Mouse (Mus musculus) gastrocnemius, adult 18-20 months (tissue): ENCODE measurements at regions not wholly inside any gene's neighbourhood (a gene's known extent, or its start where the extent isn't known, plus 50 kb on each side); places are given as distances from the start of the nearest gene placed in this dataset.

Source experiments
- DNase-seq: peaks from one replicate; pipeline ENCODE4 v3.0.0; 2021; ENCODE audit warnings: low spot score

- no peak for DNase-seq
Measured at GRCm38 (mm10) chr7:68444426-68445095, 170.9 kb downstream of the Fam169b start.

GRCm38 (mm10) chr7:68440661-68441150 lies 167.1 kb downstream of the Fam169b start:
- no peak for DNase-seq

GRCm38 (mm10) chr7:68428946-68429345 lies 155.3 kb downstream of the Fam169b start:
- no peak for DNase-seq

GRCm38 (mm10) chr7:68415890-68416289 lies 142.3 kb downstream of the Fam169b start:
- no peak for DNase-seq

- no peak for DNase-seq
Measured at GRCm38 (mm10) chr7:68412786-68413185, 139.1 kb downstream of the Fam169b start.
